Mouse (Mus musculus) heart, embryonic 12.5 days (tissue): ENCODE measurements at regions not wholly inside any gene's neighbourhood (a gene's known extent, or its start where the extent isn't known, plus 50 kb on each side); places are given as distances from the start of the nearest gene placed in this dataset.
A peak's percentile ranks its signal among the peaks of the same experiment; 100 is the strongest.

ENCODE experiments used
- ATAC-seq: fragments of 200-750 bp; cut with Nextera tagmentation; 2 replicates; pipeline ENCODE4 v1.8.0; 2017; ENCODE audit warnings: moderate TSS enrichment, moderate library complexity; ENCODE audit not compliant: insufficient number of reproducible peaks, low FRiP score
- H3K27ac ChIP-seq: fragments of 300-500 bp; sonication (generic); 2 replicates; pipeline ENCODE4 v1.5.1; 2016; ENCODE audit warnings: mild to moderate bottlenecking, moderate library complexity; ENCODE audit not compliant: poor library complexity, severe bottlenecking
- H3K27me3 ChIP-seq: fragments of 300-500 bp; sonication (generic); replicated peaks from 2 replicates; pipeline ENCODE4 v1.6.1; 2016; ENCODE audit warnings: mild to moderate bottlenecking, moderate library complexity
- H3K36me3 ChIP-seq: fragments of 300-500 bp; sonication (generic); 2 replicates; pipeline ENCODE4 v1.6.1; 2016; ENCODE audit warnings: mild to moderate bottlenecking, moderate library complexity
- H3K4me1 ChIP-seq: fragments of 300-500 bp; sonication (generic); replicated peaks from 2 replicates; pipeline ENCODE4 v1.6.1; 2016; ENCODE audit warnings: mild to moderate bottlenecking
- H3K4me2 ChIP-seq: fragments of 300-500 bp; sonication (generic); 2 replicates; pipeline ENCODE4 v1.6.1; 2016; ENCODE audit warnings: mild to moderate bottlenecking, moderate library complexity
- H3K4me3 ChIP-seq: fragments of 300-500 bp; sonication (generic); 2 replicates; pipeline ENCODE4 v1.5.1; 2016; ENCODE audit warnings: mild to moderate bottlenecking
- H3K9ac ChIP-seq: fragments of 300-500 bp; sonication (generic); 2 replicates; pipeline ENCODE4 v1.6.1; 2016; ENCODE audit warnings: mild to moderate bottlenecking, moderate library complexity
- H3K9me3 ChIP-seq: fragments of 300-500 bp; sonication (generic); replicated peaks from 2 replicates; pipeline ENCODE4 v1.6.1; 2016; ENCODE audit warnings: mild to moderate bottlenecking, moderate library complexity
- WGBS: fragments of 180-500 bp; shearing (Covaris S2); methylation state at CpG from one replicate; pipeline ENCODE4 v1.1.7; 2016; 5-methylcytosine and 5-hydroxymethylcytosine counted together

GRCm38 (mm10) chr14:61721302-61721701, 114.0 kb downstream of the Kcnrg start:
- 83% methylated on average over 4 of the region's 4 CpGs for WGBS
- Histone ChIP-seq H3K9me3 (no peaks in the 10 kb centered on the region), H3K4me1 (no peaks in the 10 kb centered on the region), H3K27ac (no peak overlapping the region), H3K27me3 (no peaks in the 10 kb centered on the region), H3K4me3 (no peak overlapping the region), H3K36me3 (no peaks in the 10 kb centered on the region), H3K9ac (no peak overlapping the region), H3K4me2 (no peak overlapping the region)
- ATAC-seq: no peak

- Histone ChIP-seq H3K4me2 (no peak overlapping the region), H3K27ac (no peak overlapping the region), H3K36me3 (no peaks in the 10 kb centered on the region), H3K4me1 (no peaks in the 10 kb centered on the region), H3K9ac (no peak overlapping the region), H3K9me3 (no peaks in the 10 kb centered on the region), H3K4me3 (no peak overlapping the region), H3K27me3 (no peaks in the 10 kb centered on the region)
- 66% methylated on average over 3 of the region's 3 CpGs for WGBS
- ATAC-seq: no peak
Observed at GRCm38 (mm10) chr14:61724942-61725341, 117.7 kb downstream of the Kcnrg start.

GRCm38 (mm10) chr14:61728562-61728961, 121.3 kb downstream of the Kcnrg start:
- 53% methylated on average over 5 of the region's 5 CpGs for WGBS
- Histone ChIP-seq H3K4me2 (no peak overlapping the region), H3K9me3 (peaks cover 3% of the 10 kb centered on the region; the same call in 1 of the 2 replicates), H3K27ac (no peak overlapping the region), H3K4me3 (no peak overlapping the region), H3K4me1 (no peaks in the 10 kb centered on the region), H3K9ac (no peak overlapping the region), H3K27me3 (no peaks in the 10 kb centered on the region), H3K36me3 (no peaks in the 10 kb centered on the region)
- ATAC-seq: no peak

DNA sequence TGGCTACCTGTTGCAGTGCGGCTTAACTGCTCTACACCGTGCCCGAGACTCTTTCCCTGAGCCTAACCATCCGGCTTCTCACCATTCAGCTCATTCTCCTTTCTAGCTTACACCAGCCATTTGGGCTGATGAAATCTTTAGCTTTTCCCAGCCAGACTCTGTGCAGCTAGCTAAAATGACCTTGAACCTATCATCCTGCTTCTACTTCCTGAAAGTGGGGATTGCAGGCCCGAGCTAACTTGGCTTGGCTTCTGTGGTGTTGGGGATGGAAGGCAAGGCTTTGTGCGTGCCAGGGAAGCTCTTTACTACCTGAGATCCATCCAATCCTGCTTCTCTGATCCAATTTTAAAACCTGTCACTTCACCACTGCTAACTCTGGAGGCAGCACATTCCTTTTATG, 128.3 kb downstream of the Kcnrg start:
- no peak overlapping the region for H3K4me2 ChIP-seq
- no peak overlapping the region for H3K27ac ChIP-seq
- 0 out of 2 replicates have a peak, but pooled peaks cover 3% of the 10 kb centered on the region for H3K4me1 ChIP-seq
- no peak overlapping the region for H3K9ac ChIP-seq
- peaks cover 22% of the 10 kb centered on the region for H3K9me3 ChIP-seq
- ATAC-seq: no peak
- no peaks in the 10 kb centered on the region for H3K27me3 ChIP-seq
- 76% methylated on average over 6 of the region's 6 CpGs for WGBS
- H3K36me3 ChIP-seq: no peaks in the 10 kb centered on the region
- H3K4me3 ChIP-seq: no peak overlapping the region

DNA sequence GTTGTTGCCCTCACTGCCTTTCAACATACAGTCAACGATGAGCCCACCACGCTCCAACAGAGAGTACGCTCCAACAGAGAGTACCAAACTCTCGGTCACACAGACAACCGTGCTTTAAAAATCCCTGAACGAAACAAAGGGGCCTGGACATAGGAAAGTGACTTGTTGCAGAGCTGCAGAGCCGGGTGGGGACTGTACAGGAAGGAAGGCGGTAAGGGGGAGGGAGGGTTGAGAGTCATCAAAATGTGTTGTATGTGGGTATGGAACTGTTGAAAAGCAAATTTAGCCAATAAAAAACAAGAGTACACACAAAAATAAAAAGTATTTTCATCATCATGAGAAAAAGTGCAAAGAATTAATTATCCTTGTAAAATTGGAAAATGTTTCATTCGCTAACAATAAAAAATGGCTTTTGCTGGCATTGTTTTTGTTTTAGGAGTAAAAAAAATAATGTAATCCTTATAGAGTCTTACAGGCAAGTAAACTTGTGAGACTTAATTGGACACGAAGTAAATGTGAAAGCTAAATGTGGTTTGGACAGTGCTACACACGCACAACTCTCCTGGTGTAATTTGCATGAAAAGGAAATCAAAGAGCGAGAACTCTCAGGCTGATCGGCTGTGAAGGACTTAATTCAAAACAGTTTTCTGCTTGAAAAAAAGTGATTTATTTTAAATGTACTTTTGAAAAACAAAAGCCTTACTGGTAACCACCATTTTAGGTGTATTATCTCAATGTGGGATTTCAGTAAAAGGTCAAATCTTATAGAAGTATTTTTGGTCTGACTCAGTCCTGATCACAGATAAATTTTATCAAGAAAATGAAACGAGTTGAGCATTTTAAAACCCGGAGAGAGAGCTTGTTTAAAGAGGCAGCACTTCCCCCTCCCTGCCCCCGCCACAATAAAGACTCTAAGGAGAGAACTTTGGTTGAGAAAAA, 129.4 kb downstream of the Kcnrg start:
- no peak overlapping the region for H3K4me3 ChIP-seq
- H3K27ac ChIP-seq: 0 out of 2 replicates have a peak overlapping the region, but pooled peaks have one; percentile 38
- WGBS: 47% methylated on average over 16 of the region's 16 CpGs
- H3K27me3 ChIP-seq: no peaks in the 10 kb centered on the region
- H3K4me1 ChIP-seq: 0 out of 2 replicates have a peak, but pooled peaks cover 3% of the 10 kb centered on the region
- H3K9ac ChIP-seq: no peak overlapping the region
- ATAC-seq: no peak; the same call in 1 of the 2 replicates
- peaks cover 22% of the 10 kb centered on the region for H3K9me3 ChIP-seq
- no peak overlapping the region for H3K4me2 ChIP-seq
- no peaks in the 10 kb centered on the region for H3K36me3 ChIP-seq

- no peaks in the 10 kb centered on the region for H3K36me3 ChIP-seq
Observed at GRCm38 (mm10) chr14:61737504-61738040, 130.3 kb downstream of the Kcnrg start.

DNA sequence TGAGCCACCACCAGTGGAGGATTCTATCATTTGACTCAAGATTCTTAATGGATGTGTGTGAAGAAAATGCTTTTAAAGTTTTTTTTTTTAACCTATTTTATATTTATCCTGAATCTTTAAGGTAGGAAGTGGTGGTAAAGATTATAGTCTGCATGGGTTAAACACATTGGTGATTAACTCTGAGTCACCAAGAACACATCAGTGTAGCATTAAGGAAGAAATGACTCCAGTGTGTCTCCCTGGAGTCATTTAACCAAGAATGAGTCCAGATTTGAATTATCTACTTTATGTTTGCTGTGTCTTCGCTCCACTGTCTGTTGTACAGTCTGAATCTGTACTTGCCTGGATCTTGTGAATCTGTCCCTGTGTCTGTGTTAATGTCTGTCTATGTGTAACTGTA, 132.2 kb downstream of the Kcnrg start:
- H3K27ac ChIP-seq: no peak overlapping the region
- H3K4me3 ChIP-seq: no peak overlapping the region
- no peak overlapping the region for H3K4me2 ChIP-seq
- WGBS: 88% methylated on average over 1 of the region's 1 CpGs
- H3K36me3 ChIP-seq: no peaks in the 10 kb centered on the region
- peaks cover 11% of the 10 kb centered on the region for H3K4me1 ChIP-seq
- no peak overlapping the region for H3K9ac ChIP-seq
- no peaks in the 10 kb centered on the region for H3K27me3 ChIP-seq
- H3K9me3 ChIP-seq: peaks cover 14% of the 10 kb centered on the region; the same call in 1 of the 2 replicates
- no peak for ATAC-seq

More at GRCm38 (mm10) chr14:61737504-61738040, 130.3 kb downstream of the Kcnrg start:
- Histone ChIP-seq H3K4me1 (0 out of 2 replicates have a peak, but pooled peaks cover 3% of the 10 kb centered on the region), H3K9ac (no peak overlapping the region), H3K4me3 (no peak overlapping the region), H3K4me2 (no peak overlapping the region), H3K27ac (0 out of 2 replicates have a peak overlapping the region, but pooled peaks have one; percentile 38), H3K27me3 (no peaks in the 10 kb centered on the region), H3K9me3 (peaks cover 18% of the 10 kb centered on the region; the same call in 1 of the 2 replicates)
- 74% methylated on average over 6 of the region's 6 CpGs for WGBS
- no peak for ATAC-seq

DNA sequence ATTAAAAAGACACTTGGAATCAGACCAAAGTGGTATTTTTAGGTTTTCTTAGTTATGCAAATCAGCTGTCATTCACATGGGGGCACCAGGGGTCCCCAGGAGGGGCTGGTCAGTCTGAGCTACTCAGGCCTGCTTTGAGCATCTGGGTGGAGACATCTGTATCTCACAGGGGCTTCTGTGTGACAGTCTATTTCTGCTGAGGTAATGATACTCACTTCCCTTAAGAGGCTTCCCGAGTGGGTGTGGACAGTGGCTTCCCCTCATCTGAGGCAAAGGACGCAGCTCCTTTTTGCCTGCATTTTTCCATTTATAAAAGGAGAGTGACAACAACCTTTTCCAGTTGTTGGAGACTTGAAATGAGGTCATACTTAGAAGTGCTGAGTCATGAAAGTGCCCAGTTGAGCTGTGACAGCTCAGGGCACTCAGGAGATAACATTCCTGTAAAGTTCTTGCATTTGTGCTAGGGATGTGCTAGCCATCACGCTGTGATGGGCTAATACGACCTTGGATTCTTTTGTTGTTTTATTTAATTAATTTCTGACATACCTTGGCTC, 136.7 kb downstream of the Kcnrg start:
- no peak overlapping the region for H3K4me3 ChIP-seq
- 0 out of 2 replicates have a peak, but pooled peaks cover 3% of the 10 kb centered on the region for H3K9me3 ChIP-seq
- no peaks in the 10 kb centered on the region for H3K27me3 ChIP-seq
- WGBS: 4% methylated on average over 4 of the region's 4 CpGs
- peaks cover 8% of the 10 kb centered on the region for H3K4me1 ChIP-seq
- no peak overlapping the region for H3K9ac ChIP-seq
- H3K27ac ChIP-seq: no peak overlapping the region
- H3K36me3 ChIP-seq: no peaks in the 10 kb centered on the region
- H3K4me2 ChIP-seq: peak overlapping the region; percentile 23; the same call in 1 of the 2 replicates
- ATAC-seq: no peak

DNA sequence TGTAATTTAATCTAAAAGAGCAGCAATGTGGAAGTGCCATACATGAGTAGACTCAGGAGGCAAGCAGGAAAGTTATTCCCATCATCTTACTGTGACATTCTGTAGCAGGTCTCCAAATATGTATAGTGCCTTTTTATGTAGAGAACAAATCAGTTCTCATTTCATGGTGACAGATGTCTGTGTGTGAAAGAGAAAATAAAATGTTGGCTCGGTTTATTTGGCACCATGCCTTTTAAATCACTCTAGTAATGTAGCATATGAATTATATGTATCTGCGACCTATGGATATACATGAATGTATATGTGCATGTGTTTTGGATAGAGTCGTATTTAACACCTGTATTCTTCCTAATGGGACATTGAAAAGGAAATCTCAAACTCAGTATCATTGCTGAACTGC, 146.2 kb downstream of the Kcnrg start:
- Histone ChIP-seq H3K27ac (no peak overlapping the region), H3K4me2 (no peak overlapping the region), H3K36me3 (no peaks in the 10 kb centered on the region), H3K4me3 (no peak overlapping the region), H3K9ac (no peak overlapping the region), H3K27me3 (peaks cover 11% of the 10 kb centered on the region; the same call in 1 of the 2 replicates), H3K4me1 (peaks cover 11% of the 10 kb centered on the region; the same call in 1 of the 2 replicates), H3K9me3 (no peaks in the 10 kb centered on the region)
- WGBS: 79% methylated on average over 3 of the region's 3 CpGs
- no peak for ATAC-seq

GRCm38 (mm10) chr14:61756651-61757050, 149.4 kb downstream of the Kcnrg start:
- Histone ChIP-seq H3K36me3 (no peaks in the 10 kb centered on the region), H3K9me3 (no peaks in the 10 kb centered on the region), H3K9ac (0 out of 2 replicates have a peak overlapping the region, but pooled peaks have one; percentile 61), H3K27me3 (peaks cover 11% of the 10 kb centered on the region; the same call in 1 of the 2 replicates), H3K4me2 (peak overlapping the region; percentile 64), H3K27ac (no peak overlapping the region), H3K4me1 (peaks cover 11% of the 10 kb centered on the region; the same call in 1 of the 2 replicates), H3K4me3 (no peak overlapping the region)
- 28% methylated on average over 1 of the region's 1 CpGs for WGBS
- no peak for ATAC-seq
